In genomic region chr4:152343296-152343695, GRCm38 (mm10) we compare ENCODE assay signal across 8 mouse cellular contexts. TPM values are rescaled to one million over a fixed set of nuclear protein-coding genes. Genes with fewer than 3 reads are reported as not detected.
DNase-seq lines count a peak whose midpoint lies in the region; ATAC-seq and TF ChIP-seq lines count a peak whose summit lies in the region.

No protein-coding gene starts in this region.

- ATAC-seq in hematopoietic stem cell, adult 5-6 weeks (replicated peaks in 1 of 2; ENCODE audit: insufficient read depth in 1 of 2, low FRiP score in 2 of 2, low TSS enrichment in 1 of 2, low read depth in 1 of 2, poor library complexity in 2 of 2, severe bottlenecking in 2 of 2), result 0 out of 4 replicates have a peak, but pooled peaks have one; percentile 30 to 58
- no peak for ATAC-seq in heart, embryonic 11.5 days (replicated peaks; ENCODE audit: insufficient number of reproducible peaks, low FRiP score, low TSS enrichment)
- ATAC-seq in monocyte, adult 5-6 weeks (replicated peaks; ENCODE audit: insufficient number of reproducible peaks, low FRiP score, low TSS enrichment, poor library complexity, severe bottlenecking), result no peak

- TF ChIP-seq EP300 in heart, adult 2 months (IDR thresholded peaks at IDR 0.05; ENCODE audit: insufficient read depth, low read depth, low read length), result no peak

- WGBS in heart, adult 2 months, result 12% methylated on average over 5 of the region's 5 CpGs
- whole genome bisulfite sequencing in heart, embryonic 11.5 days (ENCODE audit: insufficient replicate concordance), result 15% methylated on average over 5 of the region's 5 CpGs

- DNase-seq in heart, adult 2 months, result no peak
- no peak for DNase-seq in heart, adult 11 months
- DNase-seq in urinary bladder, postnatal 25 days (ENCODE audit: low spot score), result peak; percentile 26
- no peak for DNase-seq in urinary bladder, adult 18-20 months (ENCODE audit: low spot score in 2 of 2)
- DNase-seq in splenic B cell, adult 2 months (ENCODE audit: low read depth, low spot score), result peak; percentile 46

- H3K36me3 ChIP-seq in heart, adult 2 months (ENCODE audit: control insufficient read depth, insufficient read depth, low read length), result no peaks in the 10 kb centered on the region
- H3K36me3 ChIP-seq in splenic B cell, adult 2 months (ENCODE audit: control insufficient read depth, insufficient read depth, low read length, poor library complexity, severe bottlenecking), result no peaks in the 10 kb centered on the region
- no peaks in the 10 kb centered on the region for H3K36me3 ChIP-seq in heart, embryonic 11.5 days (ENCODE audit: control insufficient read depth, insufficient read depth, low read length)

- intact Hi-C loops in heart, adult 2 months (cut with DNase I), result no loop called here

- peaks cover 12% of the 10 kb centered on the region for H3K27me3 ChIP-seq in heart, adult 2 months (ENCODE audit: control insufficient read depth, insufficient read depth, low read length)
- no peaks in the 10 kb centered on the region for H3K27me3 ChIP-seq in splenic B cell, adult 2 months (ENCODE audit: control insufficient read depth, insufficient read depth, low read length, poor library complexity, severe bottlenecking)
- H3K27me3 ChIP-seq in heart, embryonic 11.5 days (ENCODE audit: control insufficient read depth, insufficient read depth, low read length), result peaks cover 65% of the 10 kb centered on the region

- peaks cover 6% of the 10 kb centered on the region for H3K4me1 ChIP-seq in heart, adult 2 months (ENCODE audit: control insufficient read depth, insufficient read depth, low read length)
- H3K4me1 ChIP-seq in heart, embryonic 11.5 days (ENCODE audit: control insufficient read depth, insufficient read depth, low read length), result peaks cover 16% of the 10 kb centered on the region

- no peaks in the 10 kb centered on the region for H3K9me3 ChIP-seq in heart, embryonic 11.5 days (replicated peaks; ENCODE audit: control insufficient read depth, low read length)

- H3K27ac ChIP-seq in heart, adult 2 months, result no peak overlapping the region
- no peak overlapping the region for H3K27ac ChIP-seq in heart, embryonic 11.5 days (ENCODE audit: low read depth, low read length)

- no peak for TF ChIP-seq POLR2A in heart, adult 2 months (IDR thresholded peaks at IDR 0.05; ENCODE audit: insufficient read depth, low read depth, low read length)

- no peaks in the 10 kb centered on the region for H3K79me2 ChIP-seq in heart, adult 2 months (replicated peaks; ENCODE audit: control insufficient read depth, insufficient read depth, low read length)

- no peak overlapping the region for H3K9ac ChIP-seq in heart, adult 2 months (ENCODE audit: low read depth, low read length)
- no peak overlapping the region for H3K9ac ChIP-seq in heart, embryonic 11.5 days (ENCODE audit: low read depth, low read length)

- H3K4me3 ChIP-seq in heart, adult 2 months, result no peak overlapping the region
- no peak overlapping the region for H3K4me3 ChIP-seq in heart, embryonic 11.5 days (ENCODE audit: low read depth, low read length)

- no peak overlapping the region for H3K4me2 ChIP-seq in heart, embryonic 11.5 days

- peak; percentile 65 for TF ChIP-seq CTCF in heart, adult 2 months (IDR thresholded peaks at IDR 0.05)

RNA-seq across cellular contexts. Expression of gene Chd5, which starts 4.8 kb away (rescaled TPM):
- total RNA-seq in heart, adult 2 months (2021), result under 1 TPM; 0.13 to 0.48 TPM
- 0.18 and 0.29 TPM in 2 replicates for polyA plus RNA-seq in heart, adult 2 months (2012; rRNA removed)
- 0.20 TPM in 1 of 2 replicates, not detected in the other for total RNA-seq in hematopoietic stem cell, adult 5-6 weeks (2017)
- 0.04 and 0.07 TPM in 2 replicates for polyA plus RNA-seq in heart, embryonic 11.5 days (2014; fragmentation: Nextera tagmentation; extraction: Ambion mirVana)
- 0.10 to 0.39 TPM in 2 of 3 replicates, not detected in the other for total RNA-seq in monocyte, adult 5-6 weeks (2017)

RNA-seq across cellular contexts. Expression of gene Rpl22, which starts 17.8 kb away (rescaled TPM):
- total RNA-seq in heart, adult 2 months (2021), result 100 to 1,000 TPM; 242 to 276 TPM
- polyA plus RNA-seq in heart, adult 2 months (2012; rRNA removed), result 40.9 and 76.8 TPM in 2 replicates
- total RNA-seq in hematopoietic stem cell, adult 5-6 weeks (2017), result 2,451 and 4,877 TPM in 2 replicates
- 285 and 300 TPM in 2 replicates for polyA plus RNA-seq in heart, embryonic 11.5 days (2014; fragmentation: Nextera tagmentation; extraction: Ambion mirVana)
- 1,335 to 1,418 TPM (median 1,365 TPM) in 3 replicates for total RNA-seq in monocyte, adult 5-6 weeks (2017)

RNA-seq across cellular contexts. Expression of gene Rnf207, which starts 24.5 kb away (rescaled TPM):
- 10 to 100 TPM; 34.5 to 47.7 TPM for total RNA-seq in heart, adult 2 months (2021)
- 155 and 167 TPM in 2 replicates for polyA plus RNA-seq in heart, adult 2 months (2012; rRNA removed)
- 0.35 TPM in 1 of 2 replicates, not detected in the other for total RNA-seq in hematopoietic stem cell, adult 5-6 weeks (2017)
- 27.4 and 27.5 TPM in 2 replicates for polyA plus RNA-seq in heart, embryonic 11.5 days (2014; fragmentation: Nextera tagmentation; extraction: Ambion mirVana)
- not detected in 3 replicates for total RNA-seq in monocyte, adult 5-6 weeks (2017)

RNA-seq across cellular contexts. Expression of gene Icmt, which starts 46.3 kb away (rescaled TPM):
- 10 to 100 TPM; 26.4 to 28.2 TPM for total RNA-seq in heart, adult 2 months (2021)
- polyA plus RNA-seq in heart, adult 2 months (2012; rRNA removed), result 17.7 and 27.2 TPM in 2 replicates
- 16.8 and 19.4 TPM in 2 replicates for total RNA-seq in hematopoietic stem cell, adult 5-6 weeks (2017)
- polyA plus RNA-seq in heart, embryonic 11.5 days (2014; fragmentation: Nextera tagmentation; extraction: Ambion mirVana), result 15.9 and 22.6 TPM in 2 replicates
- total RNA-seq in monocyte, adult 5-6 weeks (2017), result 10.5 to 18.2 TPM (median 14.9 TPM) in 3 replicates

RNA-seq across cellular contexts. Expression of gene Hes3, which starts 51.8 kb away (rescaled TPM):
- not detected for total RNA-seq in heart, adult 2 months (2021)
- not detected in 2 replicates for polyA plus RNA-seq in heart, adult 2 months (2012; rRNA removed)
- total RNA-seq in hematopoietic stem cell, adult 5-6 weeks (2017), result not detected in 2 replicates
- not detected in 2 replicates for polyA plus RNA-seq in heart, embryonic 11.5 days (2014; fragmentation: Nextera tagmentation; extraction: Ambion mirVana)
- total RNA-seq in monocyte, adult 5-6 weeks (2017), result not detected in 3 replicates

Comparison
In these comparisons a context has a peak if more than half of its experiments do, and no peak if none do; other contexts are left out.
1. DNase-seq: peak in urinary bladder, postnatal 25 days (single experiment) and splenic B cell, adult 2 months (single experiment); none in heart, adult 2 months (0 of 2), heart, adult 11 months (single experiment) and urinary bladder, adult 18-20 months (0 of 2).
2. ATAC-seq: peak in hematopoietic stem cell, adult 5-6 weeks (2 of 2); none in heart, embryonic 11.5 days (single experiment) and monocyte, adult 5-6 weeks (single experiment).
3. RNA of gene Rnf207, which starts 24.5 kb away (total RNA-seq): 34.5 to 47.7 TPM in heart, adult 2 months; 0.35 TPM in hematopoietic stem cell, adult 5-6 weeks and not detected in monocyte, adult 5-6 weeks; every median in the first group is over 10 times any median in the second.